Mouse (Mus musculus) cerebellum, adult 18-20 months (tissue): ENCODE results near the gene Itga9.

ENCODE experiments used
- DNase-seq, 2 experiments: peaks; one replicate each; pipeline ENCODE4 v3.0.0; 2021

Itga9 gene

GRCm38 (mm10) chr9:118693256-118693655 lies 86.8 kb downstream of the Itga9 start:
- peak; percentile 39 to 44 for DNase-seq

- no peak for DNase-seq
Measured at GRCm38 (mm10) chr9:118694420-118694825, 87.9 kb downstream of the Itga9 start.

GRCm38 (mm10) chr9:118698191-118698590 lies 91.7 kb downstream of the Itga9 start:
- DNase-seq: no peak

GRCm38 (mm10) chr9:118699716-118700115 lies 93.2 kb downstream of the Itga9 start:
- no peak for DNase-seq

- no peak for DNase-seq
Measured at GRCm38 (mm10) chr9:118700889-118701288, 94.4 kb downstream of the Itga9 start.

- DNase-seq: no peak
Measured at GRCm38 (mm10) chr9:118701791-118702190, 95.3 kb downstream of the Itga9 start.

GRCm38 (mm10) chr9:118703146-118703545 lies 96.7 kb downstream of the Itga9 start:
- DNase-seq: no peak

- no peak for DNase-seq
Measured at GRCm38 (mm10) chr9:118705381-118706074, 99.0 kb downstream of the Itga9 start.

GRCm38 (mm10) chr9:118706176-118706975 lies 99.9 kb downstream of the Itga9 start:
- no peak for DNase-seq

- no peak for DNase-seq
Measured at GRCm38 (mm10) chr9:118710625-118711024, 104.1 kb downstream of the Itga9 start.

- DNase-seq: no peak
Measured at GRCm38 (mm10) chr9:118711749-118712148, 105.3 kb downstream of the Itga9 start.

- no peak for DNase-seq
Measured at GRCm38 (mm10) chr9:118713515-118713914, 107.0 kb downstream of the Itga9 start.

GRCm38 (mm10) chr9:118714536-118714935 lies 108.0 kb downstream of the Itga9 start:
- no peak for DNase-seq

- no peak for DNase-seq
Measured at GRCm38 (mm10) chr9:118715971-118716628, 109.6 kb downstream of the Itga9 start.

- DNase-seq: no peak
Measured at GRCm38 (mm10) chr9:118717436-118717835, 110.9 kb downstream of the Itga9 start.

- no peak for DNase-seq
Measured at GRCm38 (mm10) chr9:118718511-118718910, 112.0 kb downstream of the Itga9 start.

- DNase-seq: no peak
Measured at GRCm38 (mm10) chr9:118721056-118721455, 114.6 kb downstream of the Itga9 start.

GRCm38 (mm10) chr9:118722789-118723325 lies 116.4 kb downstream of the Itga9 start:
- DNase-seq: no peak

- DNase-seq: no peak
Measured at GRCm38 (mm10) chr9:118725128-118725527, 118.6 kb downstream of the Itga9 start.

GRCm38 (mm10) chr9:118726550-118726949 lies 120.1 kb downstream of the Itga9 start:
- DNase-seq: no peak

GRCm38 (mm10) chr9:118728296-118728695 lies 121.8 kb downstream of the Itga9 start:
- DNase-seq: no peak

GRCm38 (mm10) chr9:118728987-118729386 lies 122.5 kb downstream of the Itga9 start:
- no peak for DNase-seq

- DNase-seq: no peak
Measured at GRCm38 (mm10) chr9:118730172-118730571, 123.7 kb downstream of the Itga9 start.
